Mouse (Mus musculus) megakaryocyte, embryonic 14.5 days (primary cell): ENCODE measurements around the gene Ace3.

ENCODE experiments used
- FLI1 ChIP-seq: IDR thresholded peaks from 2 replicates; pipeline ENCODE4 v1.6.1; 2012; ENCODE audit warnings: low read length, inconsistent platforms, mixed read lengths
- GATA1 ChIP-seq: IDR thresholded peaks from 3 replicates; pipeline ENCODE4 v1.6.1; 2012; ENCODE audit warnings: mixed read lengths, low read length, inconsistent platforms, borderline replicate concordance

GRCm38 (mm10) chr11:106026465-106027151, 32.1 kb downstream of the Ace3 start:
- no peak for TF ChIP-seq FLI1
- no peak for TF ChIP-seq GATA1
